Mouse (Mus musculus): Measurements from ENCODE around the gene Idh2. TPM values are rescaled to one million over a fixed set of nuclear protein-coding genes. Genes with fewer than 3 reads are reported as not detected.
A peak's percentile ranks its signal among the peaks of the same experiment; 100 is the strongest.

The Idh2 gene
- polyA plus RNA-seq, 1 experiment from 2014 or later = 259 TPM

DNA sequence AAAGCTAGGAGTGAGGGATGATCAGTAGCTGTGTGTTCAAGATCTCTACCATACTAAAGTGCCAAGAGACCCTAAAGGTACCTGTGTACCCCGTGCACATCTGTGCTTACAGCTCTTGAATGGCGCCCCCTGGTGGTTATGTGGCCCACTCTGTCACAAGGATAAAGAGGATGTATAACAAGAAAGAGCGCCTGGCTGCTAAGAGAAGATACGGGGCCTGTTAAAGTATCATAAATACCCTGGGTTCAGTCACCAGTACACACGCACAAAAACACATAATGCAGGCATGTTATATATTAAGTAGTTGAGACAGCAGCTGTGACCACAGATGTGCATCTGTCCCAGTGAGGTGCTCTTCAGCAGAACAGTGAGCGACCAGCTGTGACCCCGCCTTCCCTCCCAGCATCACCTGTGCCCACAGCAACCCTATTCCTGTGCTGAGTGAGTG lies 30.7 kb downstream of the Idh2 start:
- peak; percentile 63 for DNase-seq (ENCODE audit: low spot score)
- 61% methylated on average over 7 of the region's 7 CpGs for WGBS
- peaks cover 19% of the 10 kb centered on the region for H3K36me3 ChIP-seq (ENCODE audit: control insufficient read depth, insufficient read depth, low read length)
- no peak overlapping the region for H3K27ac ChIP-seq (ENCODE audit: low read depth, low read length)
- H3K4me3 ChIP-seq (ENCODE audit: low read depth, low read length) = no peak overlapping the region
- no peak overlapping the region for H3K4me2 ChIP-seq
- no peak overlapping the region for H3K9ac ChIP-seq (ENCODE audit: low read depth, low read length)
- H3K4me1 ChIP-seq (replicated peaks; ENCODE audit: control insufficient read depth, insufficient read depth, low read length) = peaks cover 10% of the 10 kb centered on the region; the same call in 1 of the 2 replicates
- no peak for ATAC-seq (replicated peaks; ENCODE audit: low FRiP score)
- no peaks in the 10 kb centered on the region for H3K9me3 ChIP-seq (ENCODE audit: control insufficient read depth, low read length)
- no peaks in the 10 kb centered on the region for H3K27me3 ChIP-seq (replicated peaks; ENCODE audit: control insufficient read depth, insufficient read depth, low read length)

- H3K27ac ChIP-seq (ENCODE audit: low read depth, low read length) = no peak overlapping the region
- DNase-seq (ENCODE audit: low spot score) (no peak), ATAC-seq (replicated peaks; ENCODE audit: low FRiP score) (no peak)
- no peak overlapping the region for H3K4me2 ChIP-seq
- H3K4me3 ChIP-seq (ENCODE audit: low read depth, low read length) = no peak overlapping the region
- H3K27me3 ChIP-seq (replicated peaks; ENCODE audit: control insufficient read depth, insufficient read depth, low read length) = no peaks in the 10 kb centered on the region
- H3K9ac ChIP-seq (ENCODE audit: low read depth, low read length) = no peak overlapping the region
- WGBS = 92% methylated on average over 42 of the region's 42 CpGs
- peaks cover 14% of the 10 kb centered on the region for H3K36me3 ChIP-seq (ENCODE audit: control insufficient read depth, insufficient read depth, low read length)
- peaks cover 32% of the 10 kb centered on the region for H3K4me1 ChIP-seq (replicated peaks; ENCODE audit: control insufficient read depth, insufficient read depth, low read length)
- H3K9me3 ChIP-seq (ENCODE audit: control insufficient read depth, low read length) = no peaks in the 10 kb centered on the region
These were observed 33.3 kb downstream of the Idh2 start for GRCm38 (mm10) chr7:80081586-80082554.

DNA sequence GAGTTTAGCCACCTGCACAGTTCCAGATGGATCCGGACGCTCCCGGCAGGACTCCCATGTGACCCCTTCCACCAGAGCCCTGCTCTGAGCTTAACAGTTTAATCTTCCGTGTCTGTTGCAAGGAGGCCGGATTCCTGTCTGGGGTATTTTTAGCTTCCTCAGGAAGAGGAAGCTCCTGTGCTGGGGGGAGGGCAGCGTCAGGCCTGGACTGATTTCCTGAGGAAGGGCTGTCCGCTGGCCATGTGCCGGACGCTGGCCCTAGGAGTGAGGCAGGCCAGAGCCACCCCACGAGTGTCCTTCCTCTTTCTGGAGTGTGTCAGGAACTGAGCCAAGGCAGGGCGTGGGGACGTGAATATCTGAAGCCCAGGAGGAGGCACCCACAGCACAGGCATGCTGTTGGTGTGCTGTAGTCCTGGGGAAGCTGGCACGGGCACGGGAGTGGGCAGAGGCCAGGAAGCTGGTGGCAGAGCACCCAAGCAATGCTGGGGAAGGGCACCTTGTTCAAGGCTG lies 36.3 kb downstream of the Idh2 start:
- Histone ChIP-seq H3K4me3 (ENCODE audit: low read depth, low read length) (no peak overlapping the region), H3K27ac (ENCODE audit: low read depth, low read length) (peak overlapping the region; percentile 51), H3K27me3 (replicated peaks; ENCODE audit: control insufficient read depth, insufficient read depth, low read length) (no peaks in the 10 kb centered on the region), H3K9ac (ENCODE audit: low read depth, low read length) (no peak overlapping the region), H3K4me2 (peak overlapping the region; percentile 32), H3K4me1 (replicated peaks; ENCODE audit: control insufficient read depth, insufficient read depth, low read length) (peaks cover 56% of the 10 kb centered on the region), H3K9me3 (ENCODE audit: control insufficient read depth, low read length) (no peaks in the 10 kb centered on the region), H3K36me3 (ENCODE audit: control insufficient read depth, insufficient read depth, low read length) (peaks cover 11% of the 10 kb centered on the region)
- peak; percentile 58 for DNase-seq (ENCODE audit: low spot score)
- peak; percentile 16; the same call in 1 of the 2 replicates for ATAC-seq (replicated peaks; ENCODE audit: low FRiP score)
- WGBS = 17% methylated on average over 14 of the region's 14 CpGs

DNA sequence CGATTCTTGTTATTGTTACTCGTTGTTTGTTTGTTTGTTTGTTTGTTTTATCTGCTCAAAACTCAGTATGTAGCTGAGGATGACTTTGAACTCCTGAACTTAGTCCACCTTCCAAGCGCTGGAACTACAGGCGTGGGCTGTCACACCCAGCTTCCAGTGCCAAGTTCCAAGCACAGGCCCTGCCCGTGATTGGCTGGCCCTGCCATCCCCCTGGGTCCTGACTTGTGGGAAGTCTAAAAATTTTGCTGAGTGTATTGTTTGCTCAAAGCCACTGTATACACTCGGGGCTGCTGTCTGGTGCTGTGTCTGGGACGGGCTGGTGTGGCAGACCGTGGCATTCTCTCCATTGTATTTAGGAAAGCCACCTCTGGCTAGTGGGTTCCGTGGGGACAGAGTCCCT lies 37.4 kb downstream of the Idh2 start:
- Histone ChIP-seq H3K27me3 (replicated peaks; ENCODE audit: control insufficient read depth, insufficient read depth, low read length) (no peaks in the 10 kb centered on the region), H3K4me1 (replicated peaks; ENCODE audit: control insufficient read depth, insufficient read depth, low read length) (peaks cover 64% of the 10 kb centered on the region), H3K9me3 (ENCODE audit: control insufficient read depth, low read length) (no peaks in the 10 kb centered on the region), H3K36me3 (ENCODE audit: control insufficient read depth, insufficient read depth, low read length) (peaks cover 11% of the 10 kb centered on the region), H3K27ac (ENCODE audit: low read depth, low read length) (no peak overlapping the region), H3K9ac (ENCODE audit: low read depth, low read length) (no peak overlapping the region), H3K4me2 (no peak overlapping the region), H3K4me3 (ENCODE audit: low read depth, low read length) (no peak overlapping the region)
- no peak for DNase-seq (ENCODE audit: low spot score)
- ATAC-seq (replicated peaks; ENCODE audit: low FRiP score) = no peak
- WGBS = 66% methylated on average over 9 of the region's 9 CpGs

DNA sequence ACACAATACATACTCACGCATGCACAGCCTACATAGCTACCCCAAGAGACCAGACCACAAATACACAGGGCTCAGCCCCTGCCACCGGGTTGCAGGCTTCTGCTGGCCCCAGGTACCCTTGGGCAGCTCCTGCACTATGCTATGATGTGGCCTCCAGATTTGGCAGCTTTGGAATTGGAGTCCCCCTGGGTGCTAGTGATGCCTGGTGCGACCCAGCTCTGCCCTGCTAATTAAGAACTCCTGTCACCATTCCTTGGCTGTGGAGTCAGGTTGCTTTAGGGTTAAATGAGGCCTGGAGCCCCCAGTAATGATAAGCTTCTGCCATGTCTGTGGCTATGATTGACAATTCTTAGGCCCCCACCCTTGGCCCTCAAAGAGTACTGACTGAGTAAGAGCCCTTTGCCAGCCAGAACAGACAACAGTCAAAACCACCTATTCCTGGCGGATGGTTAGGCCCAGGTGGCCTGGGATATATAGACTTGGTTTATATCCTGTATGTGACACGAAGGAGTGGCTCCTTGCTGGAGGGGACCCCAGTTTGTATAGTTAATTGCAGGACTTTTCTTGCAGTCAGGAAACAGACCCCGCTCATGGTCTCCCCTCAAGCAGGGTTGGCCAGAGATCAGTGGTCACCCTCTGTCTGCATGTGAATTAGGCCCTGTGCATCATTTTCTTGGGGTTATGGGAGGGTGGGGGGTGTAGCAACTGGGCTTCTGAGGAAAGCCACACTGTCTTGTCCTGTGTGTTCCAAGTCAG lies 38.1 kb downstream of the Idh2 start:
- Histone ChIP-seq H3K4me1 (replicated peaks; ENCODE audit: control insufficient read depth, insufficient read depth, low read length) (peaks cover 64% of the 10 kb centered on the region), H3K36me3 (ENCODE audit: control insufficient read depth, insufficient read depth, low read length) (peaks cover 6% of the 10 kb centered on the region), H3K27me3 (replicated peaks; ENCODE audit: control insufficient read depth, insufficient read depth, low read length) (no peaks in the 10 kb centered on the region), H3K4me2 (no peak overlapping the region; the same call in 1 of the 2 replicates), H3K9ac (ENCODE audit: low read depth, low read length) (no peak overlapping the region), H3K4me3 (ENCODE audit: low read depth, low read length) (no peak overlapping the region), H3K9me3 (ENCODE audit: control insufficient read depth, low read length) (no peaks in the 10 kb centered on the region), H3K27ac (ENCODE audit: low read depth, low read length) (no peak overlapping the region; the same call in 1 of the 2 replicates)
- WGBS = 69% methylated on average over 6 of the region's 6 CpGs
- no peak for ATAC-seq (replicated peaks; ENCODE audit: low FRiP score)
- DNase-seq (ENCODE audit: low spot score) = no peak

- peak overlapping the region; percentile 25; the same call in 1 of the 2 replicates for H3K27ac ChIP-seq (ENCODE audit: low read depth, low read length)
- no peaks in the 10 kb centered on the region for H3K9me3 ChIP-seq (ENCODE audit: control insufficient read depth, low read length)
- WGBS = 47% methylated on average over 4 of the region's 4 CpGs
- DNase-seq (ENCODE audit: low spot score) = no peak
- no peaks in the 10 kb centered on the region for H3K27me3 ChIP-seq (replicated peaks; ENCODE audit: control insufficient read depth, insufficient read depth, low read length)
- 0 out of 2 replicates have a peak overlapping the region, but pooled peaks have one; percentile 35 for H3K9ac ChIP-seq (ENCODE audit: low read depth, low read length)
- peak overlapping the region; percentile 23; the same call in 1 of the 2 replicates for H3K4me2 ChIP-seq
- peaks cover 68% of the 10 kb centered on the region for H3K4me1 ChIP-seq (replicated peaks; ENCODE audit: control insufficient read depth, insufficient read depth, low read length)
- no peak for ATAC-seq (replicated peaks; ENCODE audit: low FRiP score)
- H3K4me3 ChIP-seq (ENCODE audit: low read depth, low read length) = no peak overlapping the region
- H3K36me3 ChIP-seq (ENCODE audit: control insufficient read depth, insufficient read depth, low read length) = no peaks in the 10 kb centered on the region; the same call in 1 of the 2 replicates
These were observed 39.1 kb downstream of the Idh2 start for GRCm38 (mm10) chr7:80075946-80076583.

DNA sequence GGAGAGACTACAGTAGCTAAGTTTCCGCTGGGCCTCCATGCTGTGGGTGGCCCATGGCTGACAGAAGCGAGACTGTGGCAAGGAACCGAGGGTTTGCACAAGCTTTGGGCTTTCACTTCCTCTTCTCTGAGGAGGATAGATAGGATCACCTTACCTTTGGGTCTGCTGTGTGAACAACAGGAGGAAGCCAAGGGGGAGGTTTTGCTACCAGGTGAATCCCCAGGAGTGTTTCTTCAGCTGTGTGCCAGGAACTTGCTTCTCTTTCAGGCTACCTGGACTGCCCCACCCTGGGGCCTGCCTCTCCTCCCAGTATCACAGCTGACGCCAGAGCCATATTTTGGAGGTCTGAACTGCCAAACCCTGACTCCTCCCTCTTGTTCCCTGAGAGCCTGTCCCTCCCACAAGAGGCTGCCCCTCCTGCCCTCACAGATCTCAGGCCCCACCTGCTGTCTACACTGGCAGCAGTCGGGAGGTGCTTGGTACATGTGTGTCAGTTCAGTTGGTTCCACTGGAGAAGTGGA lies 40.2 kb downstream of the Idh2 start:
- Histone ChIP-seq H3K4me3 (ENCODE audit: low read depth, low read length) (no peak overlapping the region), H3K4me2 (peak overlapping the region; percentile 43), H3K9me3 (ENCODE audit: control insufficient read depth, low read length) (no peaks in the 10 kb centered on the region), H3K4me1 (replicated peaks; ENCODE audit: control insufficient read depth, insufficient read depth, low read length) (peaks cover 71% of the 10 kb centered on the region), H3K36me3 (ENCODE audit: control insufficient read depth, insufficient read depth, low read length) (no peaks in the 10 kb centered on the region; the same call in 1 of the 2 replicates), H3K9ac (ENCODE audit: low read depth, low read length) (peak overlapping the region; percentile 37), H3K27ac (ENCODE audit: low read depth, low read length) (peak overlapping the region; percentile 75), H3K27me3 (replicated peaks; ENCODE audit: control insufficient read depth, insufficient read depth, low read length) (no peaks in the 10 kb centered on the region)
- DNase-seq (ENCODE audit: low spot score) (peak; percentile 59), ATAC-seq (replicated peaks; ENCODE audit: low FRiP score) (peak; percentile 76)
- 26% methylated on average over 5 of the region's 5 CpGs for WGBS

- no peaks in the 10 kb centered on the region for H3K9me3 ChIP-seq (ENCODE audit: control insufficient read depth, low read length)
- 72% methylated on average over 8 of the region's 8 CpGs for WGBS
- peaks cover 72% of the 10 kb centered on the region for H3K4me1 ChIP-seq (replicated peaks; ENCODE audit: control insufficient read depth, insufficient read depth, low read length)
- no peak overlapping the region for H3K4me3 ChIP-seq (ENCODE audit: low read depth, low read length)
- no peaks in the 10 kb centered on the region for H3K27me3 ChIP-seq (replicated peaks; ENCODE audit: control insufficient read depth, insufficient read depth, low read length)
- H3K36me3 ChIP-seq (ENCODE audit: control insufficient read depth, insufficient read depth, low read length) = no peaks in the 10 kb centered on the region; the same call in 1 of the 2 replicates
- ATAC-seq (replicated peaks; ENCODE audit: low FRiP score) (no peak), DNase-seq (ENCODE audit: low spot score) (no peak)
- H3K9ac ChIP-seq (ENCODE audit: low read depth, low read length) = no peak overlapping the region
- no peak overlapping the region for H3K4me2 ChIP-seq
- peak overlapping the region; percentile 32; the same call in 1 of the 2 replicates for H3K27ac ChIP-seq (ENCODE audit: low read depth, low read length)
These were observed 41.7 kb downstream of the Idh2 start for GRCm38 (mm10) chr7:80073506-80073905.

All from liver, embryonic 11.5 days (tissue).